Mouse (Mus musculus) CH12.LX (cell line): ENCODE data around the gene Ppm1j. TPM values are rescaled to one million over a fixed set of nuclear protein-coding genes. Genes with fewer than 3 reads are reported as not detected.

Experiments
- DNase-seq: peaks from one replicate; pipeline ENCODE4 v3.0.0-alpha.2; 2013; ENCODE audit errors: extremely low read depth
- H3K27ac ChIP-seq: 2 replicates; pipeline ENCODE4 v1.5.1; 2012; ENCODE audit warnings: low read depth, mild to moderate bottlenecking, control low read depth, moderate library complexity; ENCODE audit not compliant: insufficient read depth
- H3K27me3 ChIP-seq: replicated peaks from 2 replicates; pipeline ENCODE3; 2012; ENCODE audit warnings: inconsistent platforms
- H3K36me3 ChIP-seq, 2 experiments: replicated peaks in 1 of 2; 2 replicates each; pipeline versions ENCODE3 to v1.6.1; 2012; ENCODE audit warnings: inconsistent platforms in 1 of 2, low read length in 1 of 2, mild to moderate bottlenecking in 1 of 2, mixed read lengths in 1 of 2, moderate library complexity in 1 of 2; ENCODE audit not compliant: control insufficient read depth in 1 of 2, insufficient read depth in 1 of 2
- H3K4me1 ChIP-seq, 2 experiments: 2 replicates each; pipeline ENCODE4 v1.6.1; 2012; ENCODE audit warnings: inconsistent platforms in 1 of 2, moderate library complexity in 1 of 2; ENCODE audit not compliant: insufficient read depth in 2 of 2, control insufficient read depth in 1 of 2
- H3K4me2 ChIP-seq: 2 replicates; pipeline ENCODE4 v1.6.1; 2012; ENCODE audit warnings: low read depth, mild to moderate bottlenecking, control low read depth; ENCODE audit not compliant: poor library complexity, insufficient read depth, severe bottlenecking
- H3K4me3 ChIP-seq, 3 experiments: fragments of 150-350 bp in 1 of 3; sonication (generic) in 1 of 3; replicated peaks in 1 of 3; 2 replicates each; pipeline versions ENCODE3 to v1.5.1; 2011 to 2012; ENCODE audit warnings: low read depth in 2 of 3, low read length in 2 of 3, mild to moderate bottlenecking in 2 of 3, moderate library complexity in 2 of 3, control low read depth in 1 of 3, improper control_type of control experiment in 1 of 3, inconsistent platforms in 1 of 3, mixed read lengths in 1 of 3; ENCODE audit not compliant: poor library complexity in 1 of 3
- H3K79me2 ChIP-seq: replicated peaks from 2 replicates; pipeline ENCODE4 v1.6.1; 2012; ENCODE audit warnings: mild to moderate bottlenecking, moderate library complexity; ENCODE audit not compliant: control insufficient read depth, poor library complexity, insufficient read depth, severe bottlenecking; ENCODE audit errors: extremely low read depth
- H3K9ac ChIP-seq: 2 replicates; pipeline ENCODE4 v1.6.1; 2012; ENCODE audit warnings: low read depth, mild to moderate bottlenecking, control low read depth, moderate library complexity; ENCODE audit not compliant: insufficient read depth
- H3K9me3 ChIP-seq: replicated peaks from 2 replicates; pipeline ENCODE3; 2012; ENCODE audit warnings: low read length, inconsistent platforms, mixed read lengths
- CHD2 ChIP-seq: IDR thresholded peaks from 2 replicates; pipeline ENCODE4 v1.6.1; 2011; ENCODE audit warnings: low read length, improper control_type of control experiment
- E2F4 ChIP-seq: IDR thresholded peaks from 2 replicates; pipeline ENCODE4 v1.6.1; 2011; ENCODE audit warnings: low read depth, low read length, improper control_type of control experiment; ENCODE audit not compliant: insufficient replicate concordance
- ETS1 ChIP-seq: conservative IDR thresholded peaks from 2 replicates; pipeline ENCODE4 v1.6.1; 2012; ENCODE audit warnings: low read depth, mild to moderate bottlenecking, inconsistent platforms, low read length, improper control_type of control experiment, moderate library complexity
- GABPA ChIP-seq: IDR thresholded peaks from 2 replicates; pipeline ENCODE4 v1.6.1; 2012; ENCODE audit warnings: low read depth, low read length, improper control_type of control experiment, inconsistent platforms; ENCODE audit not compliant: insufficient replicate concordance
- HCFC1 ChIP-seq: IDR thresholded peaks from 2 replicates; pipeline ENCODE4 v1.6.1; 2012; ENCODE audit warnings: low read depth, mild to moderate bottlenecking, inconsistent platforms, low read length, improper control_type of control experiment
- IRF4 ChIP-seq: IDR thresholded peaks from 2 replicates; pipeline ENCODE4 v1.6.1; 2014; ENCODE audit warnings: low read depth, mild to moderate bottlenecking, inconsistent platforms, low read length, improper control_type of control experiment
- JUN ChIP-seq: IDR thresholded peaks from 2 replicates; pipeline ENCODE4 v1.6.1; 2011; ENCODE audit warnings: low read depth, mild to moderate bottlenecking, low read length, improper control_type of control experiment, moderate library complexity; ENCODE audit not compliant: insufficient read depth
- JUND ChIP-seq: conservative IDR thresholded peaks from 2 replicates; pipeline ENCODE4 v1.6.1; 2011; ENCODE audit warnings: low read depth, low read length, improper control_type of control experiment
- MAX ChIP-seq: IDR thresholded peaks from 2 replicates; pipeline ENCODE4 v1.6.1; 2011; ENCODE audit warnings: low read length, improper control_type of control experiment
- MAZ ChIP-seq: IDR thresholded peaks from 2 replicates; pipeline ENCODE4 v1.6.1; 2012; ENCODE audit warnings: low read depth, mild to moderate bottlenecking, inconsistent platforms, low read length, improper control_type of control experiment, moderate library complexity
- MEF2A ChIP-seq: IDR thresholded peaks from 2 replicates; pipeline ENCODE4 v1.6.1; 2014; ENCODE audit warnings: low read depth, mild to moderate bottlenecking, inconsistent platforms, low read length, improper control_type of control experiment, borderline replicate concordance
- MYC ChIP-seq: IDR thresholded peaks from 2 replicates; pipeline ENCODE4 v1.6.1; 2011; ENCODE audit warnings: low read depth, mild to moderate bottlenecking, improper control_type of control experiment, low read length
- POLR2A ChIP-seq: IDR thresholded peaks from 2 replicates; pipeline ENCODE4 v1.6.1; 2011; ENCODE audit warnings: low read depth, mild to moderate bottlenecking, improper control_type of control experiment, low read length
- POLR2AphosphoS2 ChIP-seq: IDR thresholded peaks from 2 replicates; pipeline ENCODE4 v1.6.1; 2011; ENCODE audit warnings: low read depth, low read length, improper control_type of control experiment
- RCOR1 ChIP-seq: conservative IDR thresholded peaks from 2 replicates; pipeline ENCODE4 v1.6.1; 2012; ENCODE audit warnings: low read depth, mild to moderate bottlenecking, inconsistent platforms, low read length, improper control_type of control experiment
- SIN3A ChIP-seq: IDR thresholded peaks from 2 replicates; pipeline ENCODE4 v1.6.1; 2012; ENCODE audit warnings: low read length, improper control_type of control experiment, inconsistent platforms
- TBP ChIP-seq: conservative IDR thresholded peaks from 2 replicates; pipeline ENCODE4 v1.6.1; 2011; ENCODE audit warnings: low read depth, low read length, improper control_type of control experiment
- TCF12 ChIP-seq: IDR thresholded peaks from 2 replicates; pipeline ENCODE4 v1.6.1; 2014; ENCODE audit warnings: low read depth, mild to moderate bottlenecking, inconsistent platforms, low read length, improper control_type of control experiment
- USF2 ChIP-seq: conservative IDR thresholded peaks from 2 replicates; pipeline ENCODE4 v1.6.1; 2011; ENCODE audit warnings: low read depth, low read length, improper control_type of control experiment
- ZMIZ1 ChIP-seq: IDR thresholded peaks from 2 replicates; pipeline ENCODE4 v1.6.1; 2012; ENCODE audit warnings: low read depth, mild to moderate bottlenecking, inconsistent platforms, low read length, improper control_type of control experiment
- ZNF384 ChIP-seq: IDR thresholded peaks from 2 replicates; pipeline ENCODE4 v1.6.1; 2012; ENCODE audit warnings: low read depth, low read length, improper control_type of control experiment, inconsistent platforms
- dilution Hi-C: fragments of 300-500 bp; cut with MboI; formaldehyde crosslinking; loops from 2 replicates; pipeline ENCODE4 v1.14.3; 2020; ENCODE audit warnings: low sequenced_read_pairs; ENCODE audit not compliant: extremely low pct_unique_long_range_greater_than_20kb, extremely low pct_ligation_motif_present
- in situ Hi-C: fragments of 300-500 bp; cut with MboI; formaldehyde crosslinking; loops from 3 replicates; pipeline ENCODE4 v1.14.3; 2019; ENCODE audit warnings: low sequenced_read_pairs, low pct_ligation_motif_present, low pct_unique_long_range_greater_than_20kb, mixed read lengths
- polyA plus RNA-seq: library from polyadenylated mRNA; unstranded; fragments of >175 nt; gene quantifications from 2 replicates; pipeline ENCODE4 v1.2.1, GENCODE M21; 2012; ENCODE audit warnings: low read depth; ENCODE audit not compliant: insufficient read length
- total RNA-seq, 2 experiments: library from RNA; depleted of rRNA; stranded (reverse); fragments of 300-350 nt in 1 of 2; fragments of >200 nt in 1 of 2; gene quantifications; 2 replicates each; pipeline ENCODE4 v1.2.3; 2012 to 2014

Gene Ppm1j
- total and polyA plus RNA-seq, 3 experiments = 2.1 to 6.5 (median 6.4) TPM

- TF ChIP-seq ETS1 (no peak), RCOR1 (0 out of 2 replicates have a peak, but pooled peaks have one; percentile 27), SIN3A (peak; percentile 69; the same call in 1 of the 2 replicates)
- TF ChIP-seq, all 38 proteins: peak for 14
Measured at GRCm38 (mm10) chr3:104817991-104818748, 37.3 kb downstream of the Ppm1j start, which contains the start of gene Mov10 (continued).

GRCm38 (mm10) chr3:104818749-104819134, 37.9 kb downstream of the Ppm1j start:
- Histone ChIP-seq H3K9ac (peak overlapping the region; percentile 87), H3K79me2 (no peaks in the 10 kb centered on the region), H3K4me3 (peak overlapping the region; percentile 80 to 90 (median 88)), H3K4me2 (peak overlapping the region; percentile 38), H3K27me3 (no peaks in the 10 kb centered on the region), H3K27ac (0 out of 2 replicates have a peak overlapping the region, but pooled peaks have one; percentile 50), H3K36me3 (peaks cover 7 to 26% of the 10 kb centered on the region in 2 experiments), H3K4me1 (peaks cover 10 to 60% of the 10 kb centered on the region in 2 experiments), H3K9me3 (no peaks in the 10 kb centered on the region)
- in situ Hi-C loops = no loop called here
- no peak for TF ChIP-seq JUN
- no peak for TF ChIP-seq USF2
- no peak for TF ChIP-seq ZNF384
- TF ChIP-seq SIN3A = peak; percentile 5; the same call in 1 of the 2 replicates
- DNase-seq = no peak
- dilution Hi-C loops = no loop called here

GRCm38 (mm10) chr3:104820426-104820825, 39.6 kb downstream of the Ppm1j start:
- H3K27me3 ChIP-seq = no peaks in the 10 kb centered on the region
- TF ChIP-seq GABPA (no peak), TCF12 (no peak), MAZ (no peak), MAX (no peak), POLR2AphosphoS2 (no peak), POLR2A (no peak), ETS1 (no peak), HCFC1 (no peak), E2F4 (no peak), IRF4 (no peak), ZMIZ1 (no peak), JUND (no peak), MYC (no peak), TBP (no peak), MEF2A (no peak), CHD2 (no peak)
- no peaks in the 10 kb centered on the region for H3K9me3 ChIP-seq
- DNase-seq = no peak
- in situ Hi-C loops (no loop called here), dilution Hi-C loops (no loop called here)
- H3K79me2 ChIP-seq = no peaks in the 10 kb centered on the region
- no peak overlapping the region for H3K27ac ChIP-seq
- no peak overlapping the region for H3K9ac ChIP-seq
- H3K36me3 ChIP-seq = peaks cover 11 to 27% of the 10 kb centered on the region in 2 experiments
- H3K4me1 ChIP-seq = peaks cover 10 to 59% of the 10 kb centered on the region in 2 experiments
- no peak overlapping the region for H3K4me3 ChIP-seq
- no peak overlapping the region for H3K4me2 ChIP-seq
